Mouse (Mus musculus) stomach, postnatal 0 days (tissue): ENCODE data around the gene Cdh4. TPM values are rescaled to one million over a fixed set of nuclear protein-coding genes. Genes with fewer than 3 reads are reported as not detected.

Experiments
- ATAC-seq: fragments of 200-750 bp; cut with Nextera tagmentation; 2 replicates; pipeline ENCODE4 v1.8.0; 2017; ENCODE audit not compliant: low FRiP score, low TSS enrichment
- DNase-seq: peaks from one replicate; pipeline ENCODE4 v3.0.0-alpha.2; 2016; ENCODE audit warnings: low spot score
- H3K27ac ChIP-seq: fragments of 300-500 bp; sonication (generic); replicated peaks from 2 replicates; pipeline ENCODE4 v1.5.1; 2014; ENCODE audit warnings: mild to moderate bottlenecking, control low read depth
- H3K27me3 ChIP-seq: fragments of 300-500 bp; sonication (generic); 2 replicates; pipeline ENCODE4 v1.6.1; 2014; ENCODE audit warnings: low read length; ENCODE audit not compliant: control insufficient read depth, insufficient read depth
- H3K36me3 ChIP-seq: fragments of 300-500 bp; sonication (generic); 2 replicates; pipeline ENCODE4 v1.6.1; 2014; ENCODE audit warnings: low read length, mixed read lengths; ENCODE audit not compliant: control insufficient read depth, insufficient read depth
- H3K4me1 ChIP-seq: fragments of 300-500 bp; sonication (generic); replicated peaks from 2 replicates; pipeline ENCODE4 v1.6.1; 2014; ENCODE audit warnings: antibody characterized with exemption; ENCODE audit not compliant: control insufficient read depth, insufficient read depth
- H3K4me2 ChIP-seq: fragments of 300-500 bp; sonication (generic); replicated peaks from 2 replicates; pipeline ENCODE4 v1.6.1; 2014; ENCODE audit warnings: low read depth, mild to moderate bottlenecking, control low read depth, moderate library complexity
- H3K4me3 ChIP-seq: fragments of 300-500 bp; sonication (generic); 2 replicates; pipeline ENCODE4 v1.5.1; 2014; ENCODE audit warnings: low read depth, low read length, control low read depth
- H3K9ac ChIP-seq: fragments of 300-500 bp; sonication (generic); 2 replicates; pipeline ENCODE4 v1.6.1; 2014; ENCODE audit warnings: mild to moderate bottlenecking, low read length, control low read depth, mixed read lengths
- H3K9me3 ChIP-seq: fragments of 300-500 bp; sonication (generic); 2 replicates; pipeline ENCODE4 v1.6.1; 2016; ENCODE audit warnings: low read length; ENCODE audit not compliant: control insufficient read depth
- CTCF ChIP-seq: IDR thresholded peaks from 2 replicates; pipeline ENCODE4 v1.5.1; 2016; ENCODE audit warnings: antibody characterized with exemption, low read depth, mild to moderate bottlenecking, moderate library complexity
- EP300 ChIP-seq: optimal IDR thresholded peaks from 2 replicates; pipeline ENCODE3; 2016; ENCODE audit warnings: antibody characterized with exemption
- WGBS: fragments of 180-500 bp; shearing (Covaris S2); extraction: QIAGEN DNeasy Blood & Tissue Kit; methylation state at CpG from one replicate; pipeline ENCODE4 v1.1.7; 2014; 5-methylcytosine and 5-hydroxymethylcytosine counted together
- polyA plus RNA-seq: library from polyadenylated mRNA; unstranded; fragments of >200 nt; fragmentation: Nextera tagmentation; extraction: Ambion mirVana; gene quantifications from 2 replicates; pipeline ENCODE4 v1.2.1, GENCODE M21; 2015

The Cdh4 gene
- polyA plus RNA-seq, 1 experiment from 2014 or later, result 3.1 TPM

- 78% methylated on average over 5 of the region's 5 CpGs for WGBS
- Histone ChIP-seq H3K9me3 (no peaks in the 10 kb centered on the region), H3K27ac (no peak overlapping the region), H3K27me3 (no peaks in the 10 kb centered on the region), H3K4me2 (no peak overlapping the region), H3K4me3 (no peak overlapping the region), H3K4me1 (no peaks in the 10 kb centered on the region), H3K36me3 (no peaks in the 10 kb centered on the region), H3K9ac (no peak overlapping the region)
- no peak for TF ChIP-seq CTCF
- no peak for TF ChIP-seq EP300
- no peak for ATAC-seq
- DNase-seq, result no peak
These were observed 246.7 kb downstream of the Cdh4 start for GRCm38 (mm10) chr2:179688976-179689375.

- DNase-seq (no peak), ATAC-seq (no peak)
- Histone ChIP-seq H3K9ac (no peak overlapping the region), H3K9me3 (no peaks in the 10 kb centered on the region), H3K27me3 (no peaks in the 10 kb centered on the region), H3K27ac (no peak overlapping the region), H3K36me3 (no peaks in the 10 kb centered on the region), H3K4me2 (no peak overlapping the region), H3K4me1 (no peaks in the 10 kb centered on the region), H3K4me3 (no peak overlapping the region)
- no peak for TF ChIP-seq CTCF
- no peak for TF ChIP-seq EP300
- WGBS, result 50% methylated on average over 3 of the region's 3 CpGs
These were observed 247.5 kb downstream of the Cdh4 start for GRCm38 (mm10) chr2:179689761-179690160.

- H3K4me3 ChIP-seq, result no peak overlapping the region
- no peaks in the 10 kb centered on the region for H3K4me1 ChIP-seq
- H3K27ac ChIP-seq, result no peak overlapping the region
- no peak for ATAC-seq
- no peak overlapping the region for H3K9ac ChIP-seq
- H3K27me3 ChIP-seq, result no peaks in the 10 kb centered on the region
- no peaks in the 10 kb centered on the region for H3K36me3 ChIP-seq
- no peak for DNase-seq
- no peak for TF ChIP-seq EP300
- H3K4me2 ChIP-seq, result no peak overlapping the region
- WGBS, result 42% methylated on average over 7 of the region's 7 CpGs
- no peaks in the 10 kb centered on the region for H3K9me3 ChIP-seq
These were observed 248.3 kb downstream of the Cdh4 start for GRCm38 (mm10) chr2:179690571-179690970.

DNA sequence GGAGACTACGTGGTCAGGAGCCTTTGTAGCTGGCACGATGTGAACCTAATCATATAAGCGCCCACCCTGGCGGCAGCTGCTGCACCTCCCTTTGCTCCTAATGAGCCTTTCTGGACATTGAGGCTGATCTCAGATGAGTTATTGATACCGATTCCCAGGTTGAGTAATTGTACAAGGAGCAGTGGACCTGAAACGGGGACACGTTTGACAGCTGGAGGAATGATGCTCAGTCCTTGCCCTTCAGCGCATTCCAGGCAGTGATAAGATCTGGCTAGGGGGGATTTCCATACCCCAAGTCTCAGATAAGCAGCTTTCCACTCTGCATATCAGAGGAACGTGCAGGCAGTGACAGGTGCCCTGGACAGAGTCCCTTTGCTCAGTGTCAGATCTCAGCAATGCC, 252.7 kb downstream of the Cdh4 start:
- no peak overlapping the region for H3K9ac ChIP-seq
- DNase-seq, result no peak
- no peak overlapping the region for H3K27ac ChIP-seq
- TF ChIP-seq EP300 (no peak), CTCF (no peak)
- H3K4me2 ChIP-seq, result no peak overlapping the region
- ATAC-seq, result no peak
- H3K36me3 ChIP-seq, result no peaks in the 10 kb centered on the region
- WGBS, result 48% methylated on average over 9 of the region's 9 CpGs
- H3K4me1 ChIP-seq, result no peaks in the 10 kb centered on the region
- H3K27me3 ChIP-seq, result no peaks in the 10 kb centered on the region
- H3K4me3 ChIP-seq, result no peak overlapping the region
- H3K9me3 ChIP-seq, result no peaks in the 10 kb centered on the region

GRCm38 (mm10) chr2:179697601-179698000, 255.4 kb downstream of the Cdh4 start:
- H3K27me3 ChIP-seq, result no peaks in the 10 kb centered on the region
- TF ChIP-seq CTCF (no peak), EP300 (no peak)
- H3K27ac ChIP-seq, result no peak overlapping the region
- H3K9me3 ChIP-seq, result no peaks in the 10 kb centered on the region
- no peak overlapping the region for H3K4me3 ChIP-seq
- DNase-seq (no peak), ATAC-seq (no peak)
- WGBS, result 70% methylated on average over 8 of the region's 8 CpGs
- H3K4me2 ChIP-seq, result no peak overlapping the region
- no peak overlapping the region for H3K9ac ChIP-seq
- no peaks in the 10 kb centered on the region for H3K36me3 ChIP-seq
- no peaks in the 10 kb centered on the region for H3K4me1 ChIP-seq

DNA sequence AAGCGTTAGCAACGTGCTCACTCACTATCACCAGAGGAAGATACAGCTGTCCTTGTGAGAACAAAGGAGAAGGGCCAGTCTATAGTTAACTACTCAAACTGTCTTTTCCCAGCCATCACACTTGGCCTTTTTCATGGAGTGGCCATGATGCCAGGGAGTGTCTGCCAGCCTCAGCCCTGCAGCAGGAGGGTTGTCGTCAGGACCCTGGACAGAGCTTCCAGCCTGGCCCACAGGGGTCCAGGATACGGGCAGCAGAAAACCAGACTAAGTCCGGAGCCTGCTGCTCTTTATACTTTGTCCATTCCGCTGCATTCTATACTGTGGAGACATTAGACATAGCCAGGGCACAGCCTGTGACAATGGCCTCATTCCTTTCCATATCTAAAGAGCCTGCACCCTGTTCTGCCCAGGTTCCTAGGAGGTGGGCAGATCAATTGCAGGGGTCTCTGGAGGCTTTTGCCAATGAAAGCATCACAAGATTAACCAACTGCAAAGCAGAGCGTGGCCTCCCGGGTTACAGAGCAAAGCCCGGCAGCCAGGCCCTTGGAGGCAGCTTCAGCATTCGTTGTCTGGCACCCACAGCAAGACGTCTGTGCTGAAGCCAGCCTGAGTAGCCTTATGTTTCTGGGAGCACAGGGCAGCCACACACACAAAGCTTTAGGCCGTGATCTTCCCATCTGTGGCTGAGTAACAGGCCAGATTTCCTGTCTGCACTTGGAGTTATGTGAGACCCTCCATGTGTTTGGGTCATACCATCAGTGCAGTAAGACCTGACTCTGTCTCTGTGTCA, 256.2 kb downstream of the Cdh4 start:
- no peaks in the 10 kb centered on the region for H3K36me3 ChIP-seq

More for the DNA sequence above, 256.2 kb downstream of the Cdh4 start:
- TF ChIP-seq EP300, result no peak
- TF ChIP-seq CTCF, result no peak
- Histone ChIP-seq H3K9me3 (no peaks in the 10 kb centered on the region), H3K4me3 (no peak overlapping the region), H3K9ac (no peak overlapping the region), H3K4me2 (no peak overlapping the region), H3K4me1 (no peaks in the 10 kb centered on the region), H3K27me3 (no peaks in the 10 kb centered on the region), H3K27ac (no peak overlapping the region)
- WGBS, result 43% methylated on average over 12 of the region's 12 CpGs
- ATAC-seq (no peak), DNase-seq (peak; percentile 39)
